Mouse (Mus musculus): ENCODE results near the gene Rpusd4. TPM values are rescaled to one million over a fixed set of nuclear protein-coding genes. Genes with fewer than 3 reads are reported as not detected.

The Rpusd4 gene
- polyA plus RNA-seq, 1 experiment from 2014 or later: 18.2 TPM

- no peak overlapping the region for H3K4me2 ChIP-seq (replicated peaks)
- H3K9me3 ChIP-seq (ENCODE audit: control insufficient read depth, low read length): no peaks in the 10 kb centered on the region
- no peak for DNase-seq (ENCODE audit: low spot score)
- H3K36me3 ChIP-seq (replicated peaks; ENCODE audit: control insufficient read depth, insufficient read depth): 0 out of 2 replicates have a peak, but pooled peaks cover 4% of the 10 kb centered on the region
- ATAC-seq (ENCODE audit: low FRiP score): no peak
- no peak overlapping the region for H3K9ac ChIP-seq
- no peak overlapping the region for H3K27ac ChIP-seq
- no peaks in the 10 kb centered on the region for H3K4me1 ChIP-seq (replicated peaks; ENCODE audit: control insufficient read depth, insufficient read depth, low read length)
- no peaks in the 10 kb centered on the region for H3K27me3 ChIP-seq (ENCODE audit: control insufficient read depth, insufficient read depth, low read length)
- no peak overlapping the region for H3K4me3 ChIP-seq (replicated peaks; ENCODE audit: low read length)
Observed at GRCm38 (mm10) chr9:35249476-35249875, 18.2 kb upstream of the Rpusd4 start.

- WGBS: 97% methylated on average over 7 of the region's 7 CpGs
- H3K27ac ChIP-seq: no peak overlapping the region
- H3K4me3 ChIP-seq (replicated peaks; ENCODE audit: low read length): no peak overlapping the region
Observed at GRCm38 (mm10) chr9:35257365-35257764, 10.3 kb upstream of the Rpusd4 start.

GRCm38 (mm10) chr9:35262418-35262817 lies 5.2 kb upstream of the Rpusd4 start:
- no peak for ATAC-seq (ENCODE audit: low FRiP score)
- WGBS: 92% methylated on average over 4 of the region's 4 CpGs

More at GRCm38 (mm10) chr9:35257365-35257764, 10.3 kb upstream of the Rpusd4 start:
- Histone ChIP-seq H3K4me1 (replicated peaks; ENCODE audit: control insufficient read depth, insufficient read depth, low read length) (no peaks in the 10 kb centered on the region), H3K9ac (no peak overlapping the region), H3K9me3 (ENCODE audit: control insufficient read depth, low read length) (no peaks in the 10 kb centered on the region), H3K4me2 (replicated peaks) (no peak overlapping the region), H3K36me3 (replicated peaks; ENCODE audit: control insufficient read depth, insufficient read depth) (peaks cover 9% of the 10 kb centered on the region; the same call in 1 of the 2 replicates), H3K27me3 (ENCODE audit: control insufficient read depth, insufficient read depth, low read length) (no peaks in the 10 kb centered on the region)
- ATAC-seq (ENCODE audit: low FRiP score) (no peak), DNase-seq (ENCODE audit: low spot score) (no peak)

GRCm38 (mm10) chr9:35263431-35263830 lies 4.2 kb upstream of the Rpusd4 start:
- H3K4me2 ChIP-seq (replicated peaks): no peak overlapping the region
- H3K27ac ChIP-seq: no peak overlapping the region

More at GRCm38 (mm10) chr9:35262418-35262817, 5.2 kb upstream of the Rpusd4 start:
- Histone ChIP-seq H3K9ac (no peak overlapping the region), H3K4me2 (replicated peaks) (no peak overlapping the region), H3K9me3 (ENCODE audit: control insufficient read depth, low read length) (no peaks in the 10 kb centered on the region), H3K36me3 (replicated peaks; ENCODE audit: control insufficient read depth, insufficient read depth) (peaks cover 9% of the 10 kb centered on the region; the same call in 1 of the 2 replicates), H3K27ac (no peak overlapping the region), H3K27me3 (ENCODE audit: control insufficient read depth, insufficient read depth, low read length) (no peaks in the 10 kb centered on the region), H3K4me1 (replicated peaks; ENCODE audit: control insufficient read depth, insufficient read depth, low read length) (peaks cover 11% of the 10 kb centered on the region; the same call in 1 of the 2 replicates), H3K4me3 (replicated peaks; ENCODE audit: low read length) (no peak overlapping the region)
- DNase-seq (ENCODE audit: low spot score): no peak

GRCm38 (mm10) chr9:35264509-35264908 lies 3.2 kb upstream of the Rpusd4 start:
- no peaks in the 10 kb centered on the region for H3K9me3 ChIP-seq (ENCODE audit: control insufficient read depth, low read length)
- DNase-seq (ENCODE audit: low spot score): no peak
- no peak overlapping the region for H3K4me2 ChIP-seq (replicated peaks)
- no peak for ATAC-seq (ENCODE audit: low FRiP score)
- 88% methylated on average over 3 of the region's 3 CpGs for WGBS
- no peak overlapping the region for H3K9ac ChIP-seq
- no peak overlapping the region for H3K4me3 ChIP-seq (replicated peaks; ENCODE audit: low read length)
- peaks cover 19% of the 10 kb centered on the region; the same call in 1 of the 2 replicates for H3K4me1 ChIP-seq (replicated peaks; ENCODE audit: control insufficient read depth, insufficient read depth, low read length)
- no peak overlapping the region for H3K27ac ChIP-seq
- peaks cover under 1% of the 10 kb centered on the region; the same call in 1 of the 2 replicates for H3K36me3 ChIP-seq (replicated peaks; ENCODE audit: control insufficient read depth, insufficient read depth)
- H3K27me3 ChIP-seq (ENCODE audit: control insufficient read depth, insufficient read depth, low read length): no peaks in the 10 kb centered on the region

More at GRCm38 (mm10) chr9:35263431-35263830, 4.2 kb upstream of the Rpusd4 start:
- Histone ChIP-seq H3K4me1 (replicated peaks; ENCODE audit: control insufficient read depth, insufficient read depth, low read length) (peaks cover 15% of the 10 kb centered on the region; the same call in 1 of the 2 replicates), H3K27me3 (ENCODE audit: control insufficient read depth, insufficient read depth, low read length) (no peaks in the 10 kb centered on the region), H3K4me3 (replicated peaks; ENCODE audit: low read length) (no peak overlapping the region), H3K36me3 (replicated peaks; ENCODE audit: control insufficient read depth, insufficient read depth) (peaks cover 9% of the 10 kb centered on the region; the same call in 1 of the 2 replicates), H3K9me3 (ENCODE audit: control insufficient read depth, low read length) (no peaks in the 10 kb centered on the region), H3K9ac (no peak overlapping the region)
- DNase-seq (ENCODE audit: low spot score) (no peak), ATAC-seq (ENCODE audit: low FRiP score) (no peak)
- 93% methylated on average over 2 of the region's 2 CpGs for WGBS

- no peaks in the 10 kb centered on the region for H3K27me3 ChIP-seq (ENCODE audit: control insufficient read depth, insufficient read depth, low read length)
- peaks cover 19% of the 10 kb centered on the region; the same call in 1 of the 2 replicates for H3K4me1 ChIP-seq (replicated peaks; ENCODE audit: control insufficient read depth, insufficient read depth, low read length)
- H3K9me3 ChIP-seq (ENCODE audit: control insufficient read depth, low read length): no peaks in the 10 kb centered on the region
- H3K9ac ChIP-seq: peak overlapping the region; percentile 72
- 3% methylated on average over 21 of the region's 21 CpGs for WGBS
- DNase-seq (ENCODE audit: low spot score) (no peak), ATAC-seq (ENCODE audit: low FRiP score) (peak; percentile 59)
- peak overlapping the region; percentile 61 for H3K4me2 ChIP-seq (replicated peaks)
- H3K4me3 ChIP-seq (replicated peaks; ENCODE audit: low read length): peak overlapping the region; percentile 77
- H3K36me3 ChIP-seq (replicated peaks; ENCODE audit: control insufficient read depth, insufficient read depth): peaks cover 15% of the 10 kb centered on the region
- peak overlapping the region; percentile 70; the same call in 1 of the 2 replicates for H3K27ac ChIP-seq
Observed at GRCm38 (mm10) chr9:35267976-35268715, 481 bp downstream of the Rpusd4 start.

GRCm38 (mm10) chr9:35277855-35278365 lies 10.2 kb downstream of the Rpusd4 start:
- no peaks in the 10 kb centered on the region for H3K4me1 ChIP-seq (replicated peaks; ENCODE audit: control insufficient read depth, insufficient read depth, low read length)
- H3K9ac ChIP-seq: no peak overlapping the region
- no peaks in the 10 kb centered on the region for H3K9me3 ChIP-seq (ENCODE audit: control insufficient read depth, low read length)
- no peak overlapping the region for H3K4me3 ChIP-seq (replicated peaks; ENCODE audit: low read length)
- WGBS: 87% methylated on average over 3 of the region's 3 CpGs
- H3K36me3 ChIP-seq (replicated peaks; ENCODE audit: control insufficient read depth, insufficient read depth): peaks cover 52% of the 10 kb centered on the region
- DNase-seq (ENCODE audit: low spot score) (no peak), ATAC-seq (ENCODE audit: low FRiP score) (no peak)
- no peak overlapping the region for H3K27ac ChIP-seq
- no peaks in the 10 kb centered on the region for H3K27me3 ChIP-seq (ENCODE audit: control insufficient read depth, insufficient read depth, low read length)
- H3K4me2 ChIP-seq (replicated peaks): no peak overlapping the region

GRCm38 (mm10) chr9:35278451-35278850 lies 10.8 kb downstream of the Rpusd4 start:
- H3K27ac ChIP-seq: no peak overlapping the region
- peaks cover 47% of the 10 kb centered on the region for H3K36me3 ChIP-seq (replicated peaks; ENCODE audit: control insufficient read depth, insufficient read depth)
- no peak for DNase-seq (ENCODE audit: low spot score)
- H3K4me3 ChIP-seq (replicated peaks; ENCODE audit: low read length): no peak overlapping the region
- H3K9ac ChIP-seq: no peak overlapping the region
- H3K27me3 ChIP-seq (ENCODE audit: control insufficient read depth, insufficient read depth, low read length): peaks cover 3% of the 10 kb centered on the region; the same call in 1 of the 2 replicates
- no peak overlapping the region for H3K4me2 ChIP-seq (replicated peaks)
- no peak for ATAC-seq (ENCODE audit: low FRiP score)
- WGBS: 86% methylated on average over 4 of the region's 4 CpGs
- H3K4me1 ChIP-seq (replicated peaks; ENCODE audit: control insufficient read depth, insufficient read depth, low read length): no peaks in the 10 kb centered on the region
- H3K9me3 ChIP-seq (ENCODE audit: control insufficient read depth, low read length): no peaks in the 10 kb centered on the region

- H3K9ac ChIP-seq: no peak overlapping the region
- H3K36me3 ChIP-seq (replicated peaks; ENCODE audit: control insufficient read depth, insufficient read depth): peaks cover 15% of the 10 kb centered on the region
- DNase-seq (ENCODE audit: low spot score) (peak; percentile 82), ATAC-seq (ENCODE audit: low FRiP score) (no peak)
- no peaks in the 10 kb centered on the region for H3K4me1 ChIP-seq (replicated peaks; ENCODE audit: control insufficient read depth, insufficient read depth, low read length)
- H3K4me2 ChIP-seq (replicated peaks): no peak overlapping the region
- peaks cover 28% of the 10 kb centered on the region for H3K27me3 ChIP-seq (ENCODE audit: control insufficient read depth, insufficient read depth, low read length)
- no peak overlapping the region for H3K27ac ChIP-seq
- 22% methylated on average over 5 of the region's 5 CpGs for WGBS
- no peaks in the 10 kb centered on the region for H3K9me3 ChIP-seq (ENCODE audit: control insufficient read depth, low read length)
- no peak overlapping the region for H3K4me3 ChIP-seq (replicated peaks; ENCODE audit: low read length)
Observed at GRCm38 (mm10) chr9:35282006-35282850, 14.6 kb downstream of the Rpusd4 start.
